24 mouse cellular contexts compared by ENCODE assay signal in the genomic region with DNA sequence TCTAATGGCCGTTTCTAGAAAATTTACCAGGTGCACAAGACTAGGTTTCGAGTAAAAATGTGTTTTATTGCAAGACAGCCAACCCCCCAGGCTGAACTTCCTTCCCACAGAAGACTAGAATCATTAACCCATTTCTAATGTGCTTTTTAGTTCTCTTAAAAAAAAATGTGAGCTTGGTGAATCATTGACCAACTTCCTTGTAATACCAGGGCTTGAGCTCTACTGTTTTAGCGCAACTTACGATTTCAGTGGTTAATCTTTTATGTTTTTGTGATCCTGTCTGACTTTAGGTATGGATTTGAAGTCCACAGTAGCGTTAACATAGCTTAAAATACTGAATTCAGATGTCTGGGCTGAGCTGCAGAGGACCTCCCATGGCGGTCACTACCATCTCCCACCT. TPM values are rescaled to one million over a fixed set of nuclear protein-coding genes. Genes with fewer than 3 reads are reported as not detected.
DNase-seq lines count a peak whose midpoint lies in the region; ATAC-seq and TF ChIP-seq lines count a peak whose summit lies in the region.
"Had no signal": no experiment of that assay in that cellular context is flagged by ENCODE, and none has a peak within 500 bp of the region (broad histone marks: within the 10 kb centered on the region; RNA-seq: fewer than 3 reads in every experiment).

No protein-coding gene starts in this region.

- peak overlapping the region; percentile 67 for H3K27ac ChIP-seq in intestine, embryonic 15.5 days
- H3K27ac ChIP-seq in hindbrain, embryonic 13.5 days = no peak overlapping the region
- H3K27ac ChIP-seq in forebrain, embryonic 13.5 days = no peak overlapping the region
- H3K27ac ChIP-seq: forebrain, embryonic 15.5 days; heart, embryonic 13.5 days; hindbrain, embryonic 14.5 days; limb, embryonic 12.5 days; neural tube, embryonic 15.5 days had no signal

- in situ Hi-C loops in Patski (cut with MboI; ENCODE audit: low pct_unique_long_range_greater_than_20kb) = no loop called here

- DNase-seq in Patski (ENCODE audit: low read depth, low spot score) = peak; percentile 69
- DNase-seq in kidney, adult 9 months = peak; percentile 85
- DNase-seq in kidney, postnatal 36 days = peak; percentile 31 to 73
- DNase-seq in cerebellum, postnatal 4 days (ENCODE audit: low spot score in 2 of 2) = no peak
- DNase-seq: adrenal gland, postnatal 10 days; cerebellum, adult 18-20 months; cerebellum, postnatal 36 days; heart, adult 18-20 months; heart, postnatal 14 days; liver, postnatal 0 days; lung, postnatal 10 days; right cerebral cortex, adult 18-20 months; thymus, postnatal 25 days had no signal

- no peaks in the 10 kb centered on the region for H3K9me3 ChIP-seq in intestine, embryonic 15.5 days
- H3K9me3 ChIP-seq in hindbrain, embryonic 13.5 days = no peaks in the 10 kb centered on the region
- H3K9me3 ChIP-seq in forebrain, embryonic 13.5 days (replicated peaks) = no peaks in the 10 kb centered on the region
- H3K9me3 ChIP-seq: forebrain, embryonic 15.5 days; heart, embryonic 13.5 days; limb, embryonic 12.5 days; neural tube, embryonic 15.5 days had no signal

- H3K4me3 ChIP-seq in intestine, embryonic 15.5 days (replicated peaks) = no peak overlapping the region
- no peak overlapping the region for H3K4me3 ChIP-seq in hindbrain, embryonic 13.5 days
- H3K4me3 ChIP-seq in forebrain, embryonic 13.5 days = no peak overlapping the region
- H3K4me3 ChIP-seq: forebrain, embryonic 15.5 days; heart, embryonic 13.5 days; limb, embryonic 12.5 days; neural tube, embryonic 15.5 days had no signal

- POLR2A ChIA-PET in Patski (lab: Charles Lee) = interaction anchor here (0.6 kb wide), 2 partner anchors 52 to 143 kb away, joined by 5 read pairs; no protein-coding TSS in a partner anchor

- peaks cover 3% of the 10 kb centered on the region; the same call in 1 of the 2 replicates for H3K4me1 ChIP-seq in intestine, embryonic 15.5 days (replicated peaks)
- no peaks in the 10 kb centered on the region for H3K4me1 ChIP-seq in hindbrain, embryonic 13.5 days (replicated peaks)
- no peaks in the 10 kb centered on the region for H3K4me1 ChIP-seq in forebrain, embryonic 13.5 days
- H3K4me1 ChIP-seq: forebrain, embryonic 15.5 days; heart, embryonic 13.5 days; neural tube, embryonic 15.5 days had no signal

- ATAC-seq in Patski = peak; percentile 54
- ATAC-seq in intestine, embryonic 15.5 days = peak; percentile 65
- ATAC-seq in hindbrain, embryonic 13.5 days (ENCODE audit: low FRiP score) = no peak
- ATAC-seq in forebrain, embryonic 13.5 days = no peak
- ATAC-seq: forebrain, embryonic 15.5 days; inflammation-experienced regulatory T-cells, adult 6 months; liver, postnatal 0 days had no signal

- H3K9ac ChIP-seq in intestine, embryonic 15.5 days = no peak overlapping the region
- no peak overlapping the region for H3K9ac ChIP-seq in hindbrain, embryonic 13.5 days
- no peak overlapping the region for H3K9ac ChIP-seq in forebrain, embryonic 13.5 days
- H3K9ac ChIP-seq: forebrain, embryonic 15.5 days; heart, embryonic 13.5 days; hindbrain, embryonic 14.5 days; limb, embryonic 12.5 days; liver, postnatal 0 days; neural tube, embryonic 15.5 days had no signal

- CTCF ChIA-PET in Patski (lab: Charles Lee) = interaction anchor here (1.0 to 1.6 kb wide), 2 partner anchors 42 to 104 kb away, joined by 3 read pairs; no protein-coding TSS in a partner anchor

- WGBS in intestine, embryonic 15.5 days = 61% methylated on average over 6 of the region's 6 CpGs
- WGBS in hindbrain, embryonic 13.5 days = 67% methylated on average over 6 of the region's 6 CpGs
- WGBS in forebrain, embryonic 13.5 days = 93% methylated on average over 6 of the region's 6 CpGs

- no peak for TF ChIP-seq CTCF in Patski (IDR thresholded peaks at IDR 0.05)

- no peaks in the 10 kb centered on the region for H3K27me3 ChIP-seq in Patski
- no peaks in the 10 kb centered on the region for H3K27me3 ChIP-seq in intestine, embryonic 15.5 days (replicated peaks)
- H3K27me3 ChIP-seq in hindbrain, embryonic 13.5 days = no peaks in the 10 kb centered on the region
- no peaks in the 10 kb centered on the region for H3K27me3 ChIP-seq in forebrain, embryonic 13.5 days
- H3K27me3 ChIP-seq: forebrain, embryonic 15.5 days; heart, embryonic 13.5 days; limb, embryonic 12.5 days; neural tube, embryonic 15.5 days had no signal

- H3K36me3 ChIP-seq in intestine, embryonic 15.5 days = no peaks in the 10 kb centered on the region
- no peaks in the 10 kb centered on the region for H3K36me3 ChIP-seq in hindbrain, embryonic 13.5 days
- no peaks in the 10 kb centered on the region for H3K36me3 ChIP-seq in forebrain, embryonic 13.5 days (ENCODE audit: poor library complexity, severe bottlenecking)
- H3K36me3 ChIP-seq: forebrain, embryonic 15.5 days; heart, embryonic 13.5 days; limb, embryonic 12.5 days; neural tube, embryonic 15.5 days had no signal

- H3K4me2 ChIP-seq in intestine, embryonic 15.5 days (replicated peaks) = peak overlapping the region; percentile 38
- H3K4me2 ChIP-seq in hindbrain, embryonic 13.5 days = no peak overlapping the region
- no peak overlapping the region for H3K4me2 ChIP-seq in forebrain, embryonic 13.5 days
- H3K4me2 ChIP-seq: forebrain, embryonic 15.5 days; heart, embryonic 13.5 days; hindbrain, embryonic 14.5 days; limb, embryonic 12.5 days; liver, embryonic 11.5 days; midbrain, embryonic 11.5 days; neural tube, embryonic 15.5 days had no signal

RNA-seq across cellular contexts. Expression of a gene that starts 10.2 kb away (rescaled TPM):
- polyA plus RNA-seq in Patski (2021) = 18.3 TPM
- polyA plus RNA-seq in intestine, embryonic 15.5 days (2015; fragmentation: Nextera tagmentation; extraction: Ambion mirVana) = 43.1 and 46.5 TPM in 2 replicates
- 2.6 and 3.0 TPM in 2 replicates for polyA plus RNA-seq in hindbrain, embryonic 13.5 days (2015; fragmentation: Nextera tagmentation; extraction: Ambion mirVana)
- polyA plus RNA-seq in forebrain, embryonic 13.5 days (2015; fragmentation: Nextera tagmentation; extraction: Ambion mirVana) = 3.6 and 3.8 TPM in 2 replicates

Comparison
In these comparisons a context has a peak if more than half of its experiments do, and no peak if none do; other contexts are left out.
1. ATAC-seq: peak in Patski (single experiment) and intestine, embryonic 15.5 days (single experiment); none in hindbrain, embryonic 13.5 days (single experiment) and forebrain, embryonic 13.5 days (single experiment).
2. DNase-seq: peak in Patski (single experiment), kidney, adult 9 months (single experiment) and kidney, postnatal 36 days (2 of 2); none in cerebellum, postnatal 4 days (0 of 2).